Mouse (Mus musculus) gastrocnemius, postnatal 25 days (tissue): ENCODE measurements around the gene Il10rb. TPM values are rescaled to one million over a fixed set of nuclear protein-coding genes. Genes with fewer than 3 reads are reported as not detected.

Experiments used
- total RNA-seq, 2 experiments: library from RNA; stranded (reverse); gene quantifications; 1 replicate in 1 of 2; 2 replicates in 1 of 2; pipeline ENCODE4 v1.2.3; 2021

Il10rb gene
- total RNA-seq, 2 experiments from 2014 or later, result 5.0 to 6.3 TPM

Other genes with a start within 250 kb of the Il10rb start
- not detected for gene Olig2, start 180.7 kb upstream of the Il10rb start, total RNA-seq
- not detected for gene Olig1, start 136.4 kb upstream of the Il10rb start, total RNA-seq
- 1 to 10 TPM; 7.1 to 10.0 TPM for gene Ifnar2, start 33.4 kb upstream of the Il10rb start, total RNA-seq
- not detected for gene Gm21970, start 14.4 kb upstream of the Il10rb start, total RNA-seq
- 10 to 100 TPM; 11.3 to 15.4 TPM for gene Ifnar1, start 79.1 kb downstream of the Il10rb start, total RNA-seq
- 10 to 100 TPM; 50.5 to 71.4 TPM for gene Ifngr2, start 140.9 kb downstream of the Il10rb start, total RNA-seq
- 10 to 100 TPM; 18.2 to 18.5 TPM for gene Tmem50b, start 191.6 kb downstream of the Il10rb start, total RNA-seq
- 10 to 100 TPM; 11.8 to 12.7 TPM for gene Dnajc28, start 212.9 kb downstream of the Il10rb start, total RNA-seq
- 10 to 100 TPM; 49.2 to 56.0 TPM for gene Gart, start 240.8 kb downstream of the Il10rb start, total RNA-seq
- 10 to 100 TPM; 89.3 to 90.5 TPM for gene Son, start 241.3 kb downstream of the Il10rb start, total RNA-seq